Mouse (Mus musculus): ENCODE measurements at regions not wholly inside any gene's neighbourhood (a gene's known extent, or its start where the extent isn't known, plus 50 kb on each side); places are given as distances from the start of the nearest gene placed in this dataset.

DNA sequence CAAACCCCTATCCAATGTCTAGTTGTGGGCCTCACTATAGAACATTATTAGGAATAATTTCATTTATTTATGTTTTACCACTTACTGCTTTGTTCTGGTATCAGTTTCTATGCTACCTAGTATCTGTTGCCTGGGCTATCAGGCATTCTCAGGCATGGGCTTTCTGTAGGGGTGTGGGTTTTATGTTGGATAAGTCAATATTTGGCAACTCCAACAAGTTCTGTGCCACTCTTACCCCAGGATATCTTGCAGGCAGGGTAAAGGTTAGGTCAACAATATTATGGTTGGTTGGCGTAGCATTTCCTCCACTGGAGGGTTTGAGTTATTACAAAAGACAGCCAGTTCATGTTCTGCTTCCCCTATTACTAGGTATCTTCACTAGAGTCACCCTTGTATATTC, 65.8 kb downstream of the Smim10l1 start:
- in situ Hi-C loops (cut with MboI, MseI) = no loop called here

DNA sequence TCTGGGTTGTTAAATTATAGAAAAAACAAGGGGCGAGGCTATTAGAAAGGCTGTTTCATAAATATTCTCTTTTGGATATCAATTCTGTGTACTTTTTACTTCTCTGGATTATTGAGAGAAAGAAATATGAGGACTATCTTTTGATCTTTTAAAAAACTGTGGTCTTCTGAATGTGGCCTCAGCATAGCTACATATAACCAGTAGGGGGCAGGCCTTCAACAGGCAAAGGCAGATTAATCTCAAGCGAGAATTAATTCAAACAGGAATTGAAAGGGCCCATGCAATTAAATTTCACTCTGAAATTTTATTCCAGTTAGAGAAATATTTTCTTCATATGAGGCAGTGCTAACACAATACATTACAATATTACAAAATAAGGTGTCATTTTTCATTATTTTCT, 66.6 kb downstream of the Smim10l1 start:
- in situ Hi-C loops (cut with MboI, MseI) = no loop called here

DNA sequence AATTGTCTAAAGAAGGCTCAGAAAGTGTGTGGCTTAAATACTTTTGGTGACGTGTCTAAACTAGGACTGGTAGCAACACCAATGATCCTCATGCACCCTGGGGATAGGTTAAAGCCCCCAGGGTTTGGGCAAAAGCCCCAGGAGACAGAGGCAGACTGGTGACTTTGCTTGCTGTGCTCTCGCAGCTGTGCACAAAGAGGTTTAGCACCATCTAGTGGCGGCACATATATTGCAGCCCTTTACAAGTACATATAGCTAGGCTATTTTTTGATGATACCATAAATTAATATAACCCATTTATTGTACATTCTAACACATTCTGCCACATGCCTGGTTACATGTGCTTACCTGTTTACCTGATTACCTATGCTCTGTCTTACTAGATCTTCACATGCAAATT, 85.8 kb upstream of the 5530400C23Rik start:
- in situ Hi-C loops (cut with MboI, MseI) = loop anchor here (5.0 to 25.0 kb wide), 4 partner anchors 559 to 1694 kb away; no protein-coding TSS in a partner anchor

Data from T-helper 17 cell (primary cell).